Mouse (Mus musculus): ENCODE results near the gene Gm6899. TPM values are rescaled to one million over a fixed set of nuclear protein-coding genes. Genes with fewer than 3 reads are reported as not detected.
A peak's percentile ranks its signal among the peaks of the same experiment; 100 is the strongest.

The Gm6899 gene
- polyA plus RNA-seq, 1 experiment from 2014 or later = not detected

DNA sequence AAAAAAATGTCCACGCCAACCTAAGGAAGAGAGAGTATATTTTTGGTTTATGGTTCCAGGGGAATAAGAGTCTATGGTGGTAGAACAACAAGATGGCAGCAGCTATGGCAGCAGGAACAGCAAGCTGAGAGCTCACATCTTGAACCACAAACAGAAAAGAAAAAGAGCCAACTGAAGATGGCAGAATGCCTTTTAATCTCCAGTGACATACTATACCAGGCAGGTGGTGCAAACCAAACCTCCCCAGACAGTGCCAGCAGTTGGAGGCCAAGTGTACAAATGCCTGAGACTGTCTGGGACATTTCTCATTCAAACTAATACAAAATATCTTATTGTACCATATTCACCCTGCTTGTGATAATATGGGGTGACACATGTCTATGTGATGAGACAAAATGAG lies 3.1 kb downstream of the Gm6899 start:
- H3K27me3 ChIP-seq (replicated peaks; ENCODE audit: control insufficient read depth, insufficient read depth, low read length) = no peaks in the 10 kb centered on the region
- no peaks in the 10 kb centered on the region for H3K36me3 ChIP-seq (ENCODE audit: control insufficient read depth, insufficient read depth, low read length)
- no peaks in the 10 kb centered on the region for H3K9me3 ChIP-seq (replicated peaks; ENCODE audit: control insufficient read depth, low read length)
- peak; percentile 56 for DNase-seq (ENCODE audit: low spot score)
- 80% methylated on average over 1 of the region's 1 CpGs for WGBS
- no peak overlapping the region for H3K4me2 ChIP-seq (ENCODE audit: low read length)
- peaks cover 7% of the 10 kb centered on the region; the same call in 1 of the 2 replicates for H3K4me1 ChIP-seq (ENCODE audit: control insufficient read depth, insufficient read depth, low read length)
- H3K9ac ChIP-seq (ENCODE audit: low read length) = no peak overlapping the region
- no peak overlapping the region for H3K27ac ChIP-seq (ENCODE audit: low read depth, low read length)
- no peak overlapping the region for H3K4me3 ChIP-seq (ENCODE audit: low read depth, low read length)
- ATAC-seq = no peak

DNA sequence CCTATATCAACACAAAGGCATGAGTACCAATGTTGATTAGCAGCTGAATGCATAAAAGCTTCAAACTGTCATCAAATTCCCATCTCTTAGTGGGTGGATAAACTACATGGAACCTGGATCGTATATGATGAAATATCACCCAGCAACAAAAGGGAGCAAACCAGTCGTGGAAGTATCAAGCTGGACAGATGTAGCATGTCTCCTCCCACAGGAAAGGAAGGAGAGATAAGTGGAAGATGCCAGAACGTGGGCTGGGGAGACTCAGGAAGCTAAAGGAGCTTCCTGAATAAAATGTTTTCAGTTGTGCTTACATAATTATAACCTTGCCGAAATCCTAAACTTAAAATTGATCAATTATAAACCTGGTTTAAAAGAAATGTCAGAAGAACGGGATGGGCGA lies 4.1 kb downstream of the Gm6899 start:
- WGBS = 85% methylated on average over 6 of the region's 6 CpGs
- no peak overlapping the region for H3K4me2 ChIP-seq (ENCODE audit: low read length)
- no peak for ATAC-seq

DNA sequence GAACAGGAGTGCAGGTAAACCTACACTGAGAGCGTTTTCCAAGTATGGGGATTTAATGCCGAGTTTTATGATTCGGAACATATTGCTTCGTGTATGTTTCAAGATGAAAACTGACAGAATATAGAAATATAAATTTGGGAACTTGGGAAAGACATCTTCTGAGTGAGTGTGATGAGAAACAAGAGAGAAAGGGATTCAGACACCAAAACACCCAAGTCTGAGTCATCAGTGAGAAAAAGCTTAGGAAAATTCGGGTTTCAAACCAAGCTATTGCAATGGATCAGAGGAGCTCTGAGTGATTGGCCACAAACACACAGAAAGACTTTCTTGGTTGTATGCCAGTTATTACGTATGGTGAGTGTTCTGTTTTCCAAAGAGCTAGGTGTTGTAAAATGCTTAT lies 4.7 kb downstream of the Gm6899 start:
- no peak for ATAC-seq

More for the DNA sequence above, 4.1 kb downstream of the Gm6899 start:
- Histone ChIP-seq H3K9ac (ENCODE audit: low read length) (no peak overlapping the region), H3K9me3 (replicated peaks; ENCODE audit: control insufficient read depth, low read length) (no peaks in the 10 kb centered on the region), H3K4me1 (ENCODE audit: control insufficient read depth, insufficient read depth, low read length) (peaks cover 7% of the 10 kb centered on the region; the same call in 1 of the 2 replicates), H3K4me3 (ENCODE audit: low read depth, low read length) (no peak overlapping the region), H3K36me3 (ENCODE audit: control insufficient read depth, insufficient read depth, low read length) (no peaks in the 10 kb centered on the region), H3K27ac (ENCODE audit: low read depth, low read length) (no peak overlapping the region), H3K27me3 (replicated peaks; ENCODE audit: control insufficient read depth, insufficient read depth, low read length) (no peaks in the 10 kb centered on the region)
- DNase-seq (ENCODE audit: low spot score) = no peak

DNA sequence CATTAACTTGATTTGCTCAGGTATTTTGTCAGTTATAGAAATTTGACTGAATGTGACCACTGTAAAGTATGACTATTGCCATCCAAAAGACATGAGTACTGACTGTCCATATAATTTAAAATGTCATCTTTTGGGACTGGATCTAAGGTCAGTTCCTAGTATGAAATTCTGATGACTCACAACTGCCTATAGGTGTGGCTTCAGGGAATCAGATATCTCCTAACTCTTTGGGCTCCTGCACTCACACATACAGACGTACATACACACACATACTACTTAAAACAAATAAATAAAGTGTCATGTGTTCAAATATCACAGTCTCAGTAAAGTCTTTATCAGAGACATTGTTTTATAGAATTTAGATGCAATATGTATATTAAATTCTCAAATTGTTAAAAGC lies 5.8 kb downstream of the Gm6899 start:
- Histone ChIP-seq H3K9me3 (replicated peaks; ENCODE audit: control insufficient read depth, low read length) (no peaks in the 10 kb centered on the region), H3K4me1 (ENCODE audit: control insufficient read depth, insufficient read depth, low read length) (no peaks in the 10 kb centered on the region), H3K4me3 (ENCODE audit: low read depth, low read length) (no peak overlapping the region), H3K27me3 (replicated peaks; ENCODE audit: control insufficient read depth, insufficient read depth, low read length) (no peaks in the 10 kb centered on the region), H3K9ac (ENCODE audit: low read length) (no peak overlapping the region), H3K36me3 (ENCODE audit: control insufficient read depth, insufficient read depth, low read length) (no peaks in the 10 kb centered on the region), H3K27ac (ENCODE audit: low read depth, low read length) (no peak overlapping the region), H3K4me2 (ENCODE audit: low read length) (no peak overlapping the region)
- ATAC-seq (no peak), DNase-seq (ENCODE audit: low spot score) (no peak)
- WGBS = 85% methylated on average over 1 of the region's 1 CpGs

More for the DNA sequence above, 4.7 kb downstream of the Gm6899 start:
- H3K27me3 ChIP-seq (replicated peaks; ENCODE audit: control insufficient read depth, insufficient read depth, low read length) = no peaks in the 10 kb centered on the region
- H3K9ac ChIP-seq (ENCODE audit: low read length) = no peak overlapping the region
- no peaks in the 10 kb centered on the region for H3K36me3 ChIP-seq (ENCODE audit: control insufficient read depth, insufficient read depth, low read length)
- no peak overlapping the region for H3K4me2 ChIP-seq (ENCODE audit: low read length)
- DNase-seq (ENCODE audit: low spot score) = no peak
- no peak overlapping the region for H3K27ac ChIP-seq (ENCODE audit: low read depth, low read length)
- H3K9me3 ChIP-seq (replicated peaks; ENCODE audit: control insufficient read depth, low read length) = no peaks in the 10 kb centered on the region
- peaks cover 1% of the 10 kb centered on the region; the same call in 1 of the 2 replicates for H3K4me1 ChIP-seq (ENCODE audit: control insufficient read depth, insufficient read depth, low read length)
- WGBS = 78% methylated on average over 6 of the region's 6 CpGs
- no peak overlapping the region for H3K4me3 ChIP-seq (ENCODE audit: low read depth, low read length)

DNA sequence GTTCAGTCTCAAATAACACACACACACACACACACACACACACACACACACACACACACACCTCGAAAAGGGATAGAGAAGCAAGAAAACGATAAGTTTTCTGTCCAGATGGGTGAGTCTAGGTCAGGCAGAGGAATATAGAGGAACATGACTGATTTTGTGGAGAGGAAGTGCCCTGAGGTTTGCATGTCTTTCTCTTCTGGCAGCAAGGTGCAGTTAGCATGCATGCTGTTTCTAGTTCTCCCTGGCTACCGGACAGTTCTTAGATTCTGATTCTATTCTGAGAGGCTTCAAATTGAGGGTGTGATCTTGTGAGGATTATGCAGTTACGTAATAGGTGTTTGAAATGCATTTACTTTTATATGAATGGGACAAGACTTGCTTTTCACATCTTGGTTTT lies 7.7 kb downstream of the Gm6899 start:
- H3K27me3 ChIP-seq (replicated peaks; ENCODE audit: control insufficient read depth, insufficient read depth, low read length) = no peaks in the 10 kb centered on the region

DNA sequence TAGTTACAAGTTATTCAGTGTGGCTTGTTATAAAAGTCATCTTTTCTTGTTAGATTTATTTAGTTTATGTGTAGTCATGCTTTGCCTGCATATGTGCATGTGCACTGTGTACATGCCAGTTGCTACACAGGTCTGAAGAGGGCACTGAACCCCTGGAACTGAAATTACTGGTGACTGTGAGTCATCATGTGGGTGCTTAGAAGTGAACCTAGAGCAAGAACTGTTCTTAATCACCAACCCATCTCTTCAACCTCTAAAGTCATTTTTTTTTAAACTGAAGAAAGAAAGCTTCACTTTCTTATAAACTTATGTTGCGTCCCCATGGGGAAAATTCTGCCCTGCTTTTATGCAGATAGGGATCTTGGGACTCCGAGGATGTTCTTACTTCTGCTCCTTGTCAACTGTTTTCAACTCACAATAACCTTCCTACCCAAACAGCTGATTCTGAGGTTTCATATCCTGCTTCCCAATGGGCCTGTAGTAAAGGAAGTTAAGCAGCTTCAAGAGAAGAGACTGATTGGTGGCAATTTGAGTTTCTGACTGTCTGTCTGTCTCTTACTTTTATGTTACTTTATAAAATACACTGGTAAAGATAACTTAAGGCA lies 8.6 kb downstream of the Gm6899 start:
- H3K9ac ChIP-seq (ENCODE audit: low read length) = no peak overlapping the region
- no peak overlapping the region for H3K27ac ChIP-seq (ENCODE audit: low read depth, low read length)
- ATAC-seq = no peak
- 92% methylated on average over 2 of the region's 2 CpGs for WGBS
- no peak overlapping the region for H3K4me3 ChIP-seq (ENCODE audit: low read depth, low read length)
- no peaks in the 10 kb centered on the region for H3K27me3 ChIP-seq (replicated peaks; ENCODE audit: control insufficient read depth, insufficient read depth, low read length)
- no peaks in the 10 kb centered on the region for H3K36me3 ChIP-seq (ENCODE audit: control insufficient read depth, insufficient read depth, low read length)
- DNase-seq (ENCODE audit: low spot score) = no peak
- no peaks in the 10 kb centered on the region for H3K4me1 ChIP-seq (ENCODE audit: control insufficient read depth, insufficient read depth, low read length)
- H3K4me2 ChIP-seq (ENCODE audit: low read length) = no peak overlapping the region
- no peaks in the 10 kb centered on the region for H3K9me3 ChIP-seq (replicated peaks; ENCODE audit: control insufficient read depth, low read length)

More for the DNA sequence above, 7.7 kb downstream of the Gm6899 start:
- no peak for DNase-seq (ENCODE audit: low spot score)
- Histone ChIP-seq H3K4me1 (ENCODE audit: control insufficient read depth, insufficient read depth, low read length) (no peaks in the 10 kb centered on the region), H3K9ac (ENCODE audit: low read length) (no peak overlapping the region), H3K4me3 (ENCODE audit: low read depth, low read length) (no peak overlapping the region), H3K36me3 (ENCODE audit: control insufficient read depth, insufficient read depth, low read length) (no peaks in the 10 kb centered on the region), H3K9me3 (replicated peaks; ENCODE audit: control insufficient read depth, low read length) (no peaks in the 10 kb centered on the region), H3K4me2 (ENCODE audit: low read length) (no peak overlapping the region), H3K27ac (ENCODE audit: low read depth, low read length) (no peak overlapping the region)
- ATAC-seq = no peak
- 83% methylated on average over 4 of the region's 4 CpGs for WGBS

DNA sequence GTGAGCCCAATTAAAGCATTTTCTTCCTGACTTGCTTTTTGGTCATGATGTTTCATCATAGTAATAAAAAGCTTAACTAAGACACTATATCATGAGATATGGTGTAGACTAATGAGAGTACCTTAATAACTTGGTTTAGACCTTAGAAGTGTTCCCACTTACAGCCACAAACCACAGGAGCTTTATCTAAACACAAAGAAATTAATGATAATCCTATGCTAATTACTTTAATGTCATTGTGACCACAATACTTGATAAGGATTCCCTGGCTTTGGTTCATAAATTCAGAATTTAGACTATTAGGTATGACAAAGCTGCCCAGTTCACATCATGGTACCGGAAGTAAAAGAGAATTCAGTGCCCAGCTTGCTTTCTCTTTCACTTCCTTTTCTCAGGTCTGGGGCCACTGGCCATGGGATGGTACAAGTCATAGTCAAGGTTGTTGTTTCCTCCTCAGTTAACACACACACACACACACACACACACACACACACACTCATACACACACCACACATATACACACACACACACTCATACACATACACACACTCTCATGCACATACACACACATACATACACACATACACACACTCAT lies 11.1 kb downstream of the Gm6899 start:
- H3K4me3 ChIP-seq (ENCODE audit: low read depth, low read length) = no peak overlapping the region
- no peak for ATAC-seq
- no peaks in the 10 kb centered on the region for H3K9me3 ChIP-seq (replicated peaks; ENCODE audit: control insufficient read depth, low read length)
- no peak overlapping the region for H3K9ac ChIP-seq (ENCODE audit: low read length)
- DNase-seq (ENCODE audit: low spot score) = no peak
- no peak overlapping the region for H3K4me2 ChIP-seq (ENCODE audit: low read length)
- no peaks in the 10 kb centered on the region for H3K36me3 ChIP-seq (ENCODE audit: control insufficient read depth, insufficient read depth, low read length)
- no peak overlapping the region for H3K27ac ChIP-seq (ENCODE audit: low read depth, low read length)
- H3K27me3 ChIP-seq (replicated peaks; ENCODE audit: control insufficient read depth, insufficient read depth, low read length) = no peaks in the 10 kb centered on the region
- WGBS = 89% methylated on average over 1 of the region's 1 CpGs
- no peaks in the 10 kb centered on the region; the same call in 1 of the 2 replicates for H3K4me1 ChIP-seq (ENCODE audit: control insufficient read depth, insufficient read depth, low read length)

DNA sequence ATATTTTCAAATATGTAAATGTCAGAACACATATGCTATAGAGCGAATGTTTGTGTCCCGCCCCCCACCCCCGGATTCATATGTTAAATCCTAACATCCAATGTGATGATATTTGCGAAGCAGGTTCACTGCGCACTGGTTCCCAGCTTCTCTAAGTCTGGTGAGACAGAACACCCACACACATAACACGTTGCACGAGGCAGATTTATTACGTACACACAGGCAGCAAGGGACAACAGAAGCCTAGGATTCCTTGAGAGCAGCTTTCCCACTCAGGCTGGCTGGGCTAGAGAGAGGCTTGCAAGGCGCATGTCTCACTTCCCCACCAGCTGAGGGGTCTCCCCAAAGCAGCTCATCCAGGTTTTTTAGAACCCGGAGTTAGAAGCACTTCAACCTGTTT lies 15.8 kb downstream of the Gm6899 start:
- no peak overlapping the region for H3K9ac ChIP-seq (ENCODE audit: low read length)
- H3K27me3 ChIP-seq (replicated peaks; ENCODE audit: control insufficient read depth, insufficient read depth, low read length) = no peaks in the 10 kb centered on the region
- ATAC-seq = peak; percentile 54; the same call in 1 of the 2 replicates
- no peak overlapping the region for H3K4me2 ChIP-seq (ENCODE audit: low read length)
- H3K4me1 ChIP-seq (ENCODE audit: control insufficient read depth, insufficient read depth, low read length) = no peaks in the 10 kb centered on the region; the same call in 1 of the 2 replicates
- no peaks in the 10 kb centered on the region for H3K36me3 ChIP-seq (ENCODE audit: control insufficient read depth, insufficient read depth, low read length)
- H3K27ac ChIP-seq (ENCODE audit: low read depth, low read length) = no peak overlapping the region
- peak; percentile 30 for DNase-seq (ENCODE audit: low spot score)
- no peaks in the 10 kb centered on the region for H3K9me3 ChIP-seq (replicated peaks; ENCODE audit: control insufficient read depth, low read length)
- WGBS = 70% methylated on average over 10 of the region's 10 CpGs
- no peak overlapping the region for H3K4me3 ChIP-seq (ENCODE audit: low read depth, low read length)

DNA sequence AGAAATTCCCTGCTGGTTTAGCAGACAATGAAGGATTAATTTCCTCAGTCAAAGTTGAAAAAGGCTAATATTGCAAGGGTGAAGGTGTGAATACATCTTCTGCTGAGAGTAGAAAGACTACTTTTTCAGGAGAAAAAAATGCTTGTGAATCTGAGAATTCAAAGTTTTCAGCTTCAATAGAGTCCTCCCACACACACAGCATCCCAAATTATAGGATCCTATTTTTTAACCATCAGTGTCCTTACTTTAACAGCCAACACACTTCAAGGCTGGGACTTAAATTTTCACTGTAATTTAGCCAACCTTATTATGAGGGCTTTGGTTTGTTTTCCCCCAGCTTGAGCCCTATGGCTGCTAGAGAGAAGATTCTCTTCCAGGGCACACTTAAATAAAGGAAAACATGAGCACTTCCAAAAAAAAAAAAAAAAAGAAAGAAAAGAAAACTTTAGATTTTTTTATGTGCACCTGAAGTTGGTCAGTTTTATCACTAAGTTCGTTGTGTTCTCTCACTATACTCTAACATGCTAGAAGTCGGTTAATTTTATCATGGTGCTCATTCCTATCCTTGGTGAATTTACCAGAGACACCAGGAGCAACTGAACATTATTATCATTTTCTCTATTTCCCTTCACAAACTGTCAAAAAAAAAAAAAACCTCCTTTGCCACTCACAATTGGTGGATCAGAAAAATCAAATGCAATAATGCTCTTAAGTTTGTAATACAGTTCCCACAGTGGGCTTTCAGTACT lies 25.6 kb downstream of the Gm6899 start:
- no peaks in the 10 kb centered on the region for H3K27me3 ChIP-seq (replicated peaks; ENCODE audit: control insufficient read depth, insufficient read depth, low read length)
- 89% methylated on average over 2 of the region's 2 CpGs for WGBS
- H3K4me2 ChIP-seq (ENCODE audit: low read length) = no peak overlapping the region
- no peak overlapping the region for H3K27ac ChIP-seq (ENCODE audit: low read depth, low read length)
- H3K9me3 ChIP-seq (replicated peaks; ENCODE audit: control insufficient read depth, low read length) = no peaks in the 10 kb centered on the region
- H3K4me3 ChIP-seq (ENCODE audit: low read depth, low read length) = no peak overlapping the region
- DNase-seq (ENCODE audit: low spot score) (no peak), ATAC-seq (no peak)
- H3K36me3 ChIP-seq (ENCODE audit: control insufficient read depth, insufficient read depth, low read length) = no peaks in the 10 kb centered on the region
- H3K9ac ChIP-seq (ENCODE audit: low read length) = no peak overlapping the region
- no peaks in the 10 kb centered on the region for H3K4me1 ChIP-seq (ENCODE audit: control insufficient read depth, insufficient read depth, low read length)

Data from forebrain, embryonic 14.5 days (tissue).